Mouse (Mus musculus) MEL (cell line): Measurements from ENCODE around the gene Necap2.
A peak's percentile ranks its signal among the peaks of the same experiment; 100 is the strongest.

ENCODE experiments used
- CHD1 ChIP-seq: IDR thresholded peaks from 2 replicates; pipeline ENCODE4 v1.6.1; 2012; ENCODE audit warnings: low read depth, mild to moderate bottlenecking, inconsistent platforms, low read length, improper control_type of control experiment
- CTCF ChIP-seq, 3 experiments: IDR thresholded peaks in 2 of 3; conservative IDR thresholded peaks in 1 of 3; 2 replicates each; pipeline ENCODE4 v1.5.1; 2011 to 2012; ENCODE audit warnings: low read length in 3 of 3, low read depth in 2 of 3, mild to moderate bottlenecking in 2 of 3, improper control_type of control experiment in 1 of 3, inconsistent platforms in 1 of 3, mixed read lengths in 1 of 3, moderate library complexity in 1 of 3; ENCODE audit not compliant: control insufficient read depth in 1 of 3, insufficient read depth in 1 of 3, poor library complexity in 1 of 3, severe bottlenecking in 1 of 3
- EP300 ChIP-seq, 2 experiments: IDR thresholded peaks; 2 replicates each; pipeline ENCODE4 v1.6.1; 2011; ENCODE audit warnings: improper control_type of control experiment in 2 of 2, low read length in 2 of 2, low read depth in 1 of 2, mild to moderate bottlenecking in 1 of 2
- HCFC1 ChIP-seq: IDR thresholded peaks from 2 replicates; pipeline ENCODE4 v1.6.1; 2012; ENCODE audit warnings: low read depth, mild to moderate bottlenecking, inconsistent platforms, low read length, improper control_type of control experiment, moderate library complexity
- KAT2A ChIP-seq: conservative IDR thresholded peaks from 2 replicates; pipeline ENCODE4 v1.6.1; 2012; ENCODE audit warnings: low read depth, low read length, improper control_type of control experiment, inconsistent platforms
- MAFK ChIP-seq: IDR thresholded peaks from 2 replicates; pipeline ENCODE4 v1.6.1; 2011; ENCODE audit warnings: low read depth, mild to moderate bottlenecking, low read length, improper control_type of control experiment, borderline replicate concordance
- MAX ChIP-seq: IDR thresholded peaks from 2 replicates; pipeline ENCODE4 v1.6.1; 2011; ENCODE audit warnings: low read length, improper control_type of control experiment
- MYC ChIP-seq: IDR thresholded peaks from 2 replicates; pipeline ENCODE4 v1.6.1; 2011; ENCODE audit warnings: low read depth, mild to moderate bottlenecking, low read length, improper control_type of control experiment, moderate library complexity
- POLR2A ChIP-seq, 2 experiments: IDR thresholded peaks; 2 replicates each; pipeline ENCODE4 v1.6.1; 2011 to 2012; ENCODE audit warnings: low read length in 2 of 2, mild to moderate bottlenecking in 2 of 2, control low read depth in 1 of 2, improper control_type of control experiment in 1 of 2, low read depth in 1 of 2, moderate library complexity in 1 of 2; ENCODE audit not compliant: control insufficient read depth in 1 of 2, insufficient read depth in 1 of 2, poor library complexity in 1 of 2
- POLR2AphosphoS2 ChIP-seq: IDR thresholded peaks from 2 replicates; pipeline ENCODE4 v1.6.1; 2011; ENCODE audit warnings: low read length, improper control_type of control experiment
- POLR2AphosphoS5 ChIP-seq: IDR thresholded peaks from 2 replicates; pipeline ENCODE4 v1.6.1; 2012; ENCODE audit warnings: low read depth, borderline replicate concordance, mild to moderate bottlenecking, inconsistent platforms, low read length, moderate library complexity, mixed read lengths
- RAD21 ChIP-seq: IDR thresholded peaks from 2 replicates; pipeline ENCODE4 v1.6.1; 2011; ENCODE audit warnings: mild to moderate bottlenecking, low read depth, low read length, improper control_type of control experiment
- ZMIZ1 ChIP-seq: IDR thresholded peaks from 2 replicates; pipeline ENCODE4 v1.6.1; 2012; ENCODE audit warnings: low read depth, mild to moderate bottlenecking, inconsistent platforms, low read length, improper control_type of control experiment, moderate library complexity

- no peak for TF ChIP-seq POLR2A (IDR thresholded peaks at IDR 0.05; ENCODE audit: control insufficient read depth in 1 of 2, insufficient read depth in 1 of 2, low read depth in 1 of 2, low read length in 2 of 2, poor library complexity in 1 of 2)
- peak in 2 of 3 experiments; percentile 54 to 86; a peak in 5 of 6 replicates for TF ChIP-seq CTCF (IDR thresholded peaks at IDR 0.05 in 2 of 3, conservative IDR thresholded peaks at IDR 0.05 in 1 of 3; ENCODE audit: control insufficient read depth in 1 of 3, insufficient read depth in 1 of 3, low read depth in 2 of 3, low read length in 3 of 3, poor library complexity in 1 of 3, severe bottlenecking in 1 of 3)
- no peak for TF ChIP-seq POLR2AphosphoS2
- no peak for TF ChIP-seq MAFK
- TF ChIP-seq POLR2AphosphoS5: no peak
- no peak for TF ChIP-seq KAT2A
- no peak for TF ChIP-seq CHD1
- no peak for TF ChIP-seq ZMIZ1
- no peak for TF ChIP-seq MAX
- no peak for TF ChIP-seq RAD21
- TF ChIP-seq EP300 (IDR thresholded peaks at IDR 0.05; ENCODE audit: low read depth in 1 of 2, low read length in 2 of 2): no peak
- no peak for TF ChIP-seq MYC
- no peak for TF ChIP-seq HCFC1
Measured at GRCm38 (mm10) chr4:141069731-141070130, 8.4 kb downstream of the Necap2 start.
